Mouse (Mus musculus) myocyte (in vitro differentiated cells): ENCODE results near the gene Ndufs4. TPM values are rescaled to one million over a fixed set of nuclear protein-coding genes. Genes with fewer than 3 reads are reported as not detected.

Experiments used
- H3K27me3 ChIP-seq: one replicate; pipeline ENCODE4 v1.6.1; 2011; ENCODE audit not compliant: control insufficient read depth, insufficient read depth, insufficient read length
- H3K36me3 ChIP-seq: one replicate; pipeline ENCODE4 v1.6.1; 2011; ENCODE audit not compliant: control insufficient read depth, insufficient read depth
- H3K4me2 ChIP-seq: one replicate; pipeline ENCODE4 v1.6.1; 2011; ENCODE audit warnings: low read depth, control low read depth
- H3K4me3 ChIP-seq: one replicate; pipeline ENCODE4 v1.5.1; 2011; ENCODE audit warnings: mild to moderate bottlenecking, control low read depth, moderate library complexity
- H3K79me2 ChIP-seq: one replicate; pipeline ENCODE4 v1.6.1; 2011; ENCODE audit not compliant: control insufficient read depth, insufficient read depth
- H3ac ChIP-seq: one replicate; pipeline ENCODE4 v1.6.1; 2011; ENCODE audit not compliant: control insufficient read depth, insufficient read length
- CEBPB ChIP-seq: IDR thresholded peaks from 2 replicates; pipeline ENCODE4 v1.6.1; 2011; ENCODE audit warnings: mild to moderate bottlenecking, moderate library complexity; ENCODE audit not compliant: poor library complexity, insufficient read depth, severe bottlenecking
- E2F4 ChIP-seq: IDR thresholded peaks from one replicate; pipeline ENCODE4 v1.6.1; 2011; ENCODE audit warnings: mild to moderate bottlenecking, control low read depth, moderate library complexity; ENCODE audit not compliant: insufficient read depth
- MAX ChIP-seq: IDR thresholded peaks from one replicate; pipeline ENCODE4 v1.6.1; 2011; ENCODE audit warnings: low read depth, mild to moderate bottlenecking, control low read depth
- MYOD1 ChIP-seq, 3 experiments: IDR thresholded peaks; one replicate each; pipeline ENCODE4 v1.6.1; 2011; ENCODE audit warnings: control low read depth in 2 of 3, low read depth in 2 of 3, mild to moderate bottlenecking in 2 of 3, moderate library complexity in 1 of 3; ENCODE audit not compliant: insufficient read length in 2 of 3, control insufficient read depth in 1 of 3
- MYOG ChIP-seq, 3 experiments: IDR thresholded peaks; one replicate each; pipeline ENCODE4 v1.6.1; 2011; ENCODE audit warnings: control low read depth in 2 of 3, low read depth in 2 of 3, mild to moderate bottlenecking in 2 of 3; ENCODE audit not compliant: insufficient read length in 2 of 3, control insufficient read depth in 1 of 3, insufficient read depth in 1 of 3
- POLR2A ChIP-seq: IDR thresholded peaks from one replicate; pipeline ENCODE4 v1.6.1; 2011; ENCODE audit warnings: low read depth, mild to moderate bottlenecking, control low read depth, moderate library complexity; ENCODE audit not compliant: insufficient read length
- POLR2AphosphoS2 ChIP-seq: IDR thresholded peaks from one replicate; pipeline ENCODE4 v1.6.1; 2011; ENCODE audit warnings: low read depth, control low read depth; ENCODE audit not compliant: insufficient read length
- REST ChIP-seq: IDR thresholded peaks from one replicate; pipeline ENCODE4 v1.6.1; 2011; ENCODE audit warnings: mild to moderate bottlenecking, control low read depth, moderate library complexity; ENCODE audit not compliant: insufficient read depth, insufficient read length
- SRF ChIP-seq: IDR thresholded peaks from one replicate; pipeline ENCODE4 v1.6.1; 2011; ENCODE audit warnings: low read depth; ENCODE audit not compliant: control insufficient read depth, insufficient read length
- TCF12 ChIP-seq: IDR thresholded peaks from one replicate; pipeline ENCODE4 v1.6.1; 2011; ENCODE audit warnings: mild to moderate bottlenecking, control low read depth; ENCODE audit not compliant: poor library complexity, insufficient read depth, severe bottlenecking
- TCF3 ChIP-seq: IDR thresholded peaks from one replicate; pipeline ENCODE4 v1.6.1; 2011; ENCODE audit warnings: low read depth, control low read depth; ENCODE audit not compliant: insufficient read length
- USF1 ChIP-seq: IDR thresholded peaks from one replicate; pipeline ENCODE4 v1.6.1; 2011; ENCODE audit warnings: low read depth, mild to moderate bottlenecking, control low read depth, moderate library complexity
- polyA plus RNA-seq: library from polyadenylated mRNA; unstranded; fragments of >200 nt; fragmentation: generic; extraction: Trizol; gene quantifications from one replicate; pipeline ENCODE4 v1.2.1, GENCODE M21; 2012; ENCODE audit warnings: missing spikeins

Ndufs4 gene
- polyA plus RNA-seq, 1 experiment, result 168 TPM

GRCm38 (mm10) chr13:114310591-114310990 lies 77.5 kb downstream of the Ndufs4 start:
- Histone ChIP-seq H3K4me2 (no peak overlapping the region), H3K4me3 (no peak overlapping the region), H3K27me3 (no peaks in the 10 kb centered on the region), H3K36me3 (no peaks in the 10 kb centered on the region), H3K79me2 (no peaks in the 10 kb centered on the region), H3ac (no peak overlapping the region)
- TF ChIP-seq POLR2A, result no peak
- TF ChIP-seq MAX, result no peak
- TF ChIP-seq POLR2AphosphoS2, result no peak
- no peak for TF ChIP-seq MYOG (IDR thresholded peaks at IDR 0.05; ENCODE audit: control insufficient read depth in 1 of 3, insufficient read depth in 1 of 3, insufficient read length in 2 of 3, low read depth in 2 of 3)
- TF ChIP-seq E2F4, result no peak
- TF ChIP-seq TCF3, result no peak
- TF ChIP-seq CEBPB, result no peak

DNA sequence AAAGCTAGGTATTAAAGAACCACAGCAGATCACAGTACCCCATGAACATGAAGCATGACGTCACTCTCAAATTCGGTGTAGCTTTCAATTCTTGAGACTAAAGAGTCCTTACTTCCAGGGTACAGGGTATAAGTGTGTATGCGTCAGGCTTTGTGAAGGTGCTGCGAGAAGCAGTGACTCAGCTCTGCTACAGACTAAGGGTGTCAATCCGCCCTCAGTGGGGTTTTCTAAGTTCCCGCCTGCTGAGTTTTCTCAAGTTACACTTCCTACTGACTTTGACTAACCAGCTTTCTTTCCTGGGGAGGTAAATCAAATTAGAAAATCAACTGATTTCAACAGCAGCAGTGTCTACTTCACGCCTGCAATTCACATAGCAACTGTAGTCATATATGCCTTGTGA lies 83.4 kb downstream of the Ndufs4 start:
- Histone ChIP-seq H3K79me2 (no peaks in the 10 kb centered on the region), H3K36me3 (peaks cover 7% of the 10 kb centered on the region), H3K27me3 (no peaks in the 10 kb centered on the region), H3K4me3 (no peak overlapping the region), H3K4me2 (no peak overlapping the region), H3ac (no peak overlapping the region)
- TF ChIP-seq TCF3 (no peak), MYOG (IDR thresholded peaks at IDR 0.05; ENCODE audit: control insufficient read depth in 1 of 3, insufficient read depth in 1 of 3, insufficient read length in 2 of 3, low read depth in 2 of 3) (no peak), POLR2AphosphoS2 (no peak)

GRCm38 (mm10) chr13:114303466-114304175 lies 84.4 kb downstream of the Ndufs4 start:
- no peak overlapping the region for H3K4me2 ChIP-seq
- H3K79me2 ChIP-seq, result no peaks in the 10 kb centered on the region
- H3K36me3 ChIP-seq, result peaks cover 10% of the 10 kb centered on the region
- H3K27me3 ChIP-seq, result no peaks in the 10 kb centered on the region
- H3ac ChIP-seq, result no peak overlapping the region
- no peak overlapping the region for H3K4me3 ChIP-seq
- TF ChIP-seq MYOD1 (IDR thresholded peaks at IDR 0.05; ENCODE audit: control insufficient read depth in 1 of 3, insufficient read length in 2 of 3, low read depth in 2 of 3) (no peak), SRF (no peak), POLR2A (no peak), TCF3 (no peak), CEBPB (no peak), TCF12 (no peak), MYOG (IDR thresholded peaks at IDR 0.05; ENCODE audit: control insufficient read depth in 1 of 3, insufficient read depth in 1 of 3, insufficient read length in 2 of 3, low read depth in 2 of 3) (no peak), POLR2AphosphoS2 (no peak), USF1 (no peak), E2F4 (no peak)

GRCm38 (mm10) chr13:114297761-114298160 lies 90.3 kb downstream of the Ndufs4 start:
- no peaks in the 10 kb centered on the region for H3K27me3 ChIP-seq
- H3K79me2 ChIP-seq, result no peaks in the 10 kb centered on the region
- TF ChIP-seq SRF (no peak), MYOD1 (IDR thresholded peaks at IDR 0.05; ENCODE audit: control insufficient read depth in 1 of 3, insufficient read length in 2 of 3, low read depth in 2 of 3) (no peak), CEBPB (no peak), TCF12 (no peak), POLR2A (no peak), POLR2AphosphoS2 (no peak), REST (no peak), TCF3 (no peak), MAX (no peak), MYOG (IDR thresholded peaks at IDR 0.05; ENCODE audit: control insufficient read depth in 1 of 3, insufficient read depth in 1 of 3, insufficient read length in 2 of 3, low read depth in 2 of 3) (no peak), E2F4 (no peak), USF1 (no peak)
- no peak overlapping the region for H3ac ChIP-seq
- H3K4me2 ChIP-seq, result no peak overlapping the region
- H3K36me3 ChIP-seq, result peaks cover 10% of the 10 kb centered on the region
- H3K4me3 ChIP-seq, result no peak overlapping the region

DNA sequence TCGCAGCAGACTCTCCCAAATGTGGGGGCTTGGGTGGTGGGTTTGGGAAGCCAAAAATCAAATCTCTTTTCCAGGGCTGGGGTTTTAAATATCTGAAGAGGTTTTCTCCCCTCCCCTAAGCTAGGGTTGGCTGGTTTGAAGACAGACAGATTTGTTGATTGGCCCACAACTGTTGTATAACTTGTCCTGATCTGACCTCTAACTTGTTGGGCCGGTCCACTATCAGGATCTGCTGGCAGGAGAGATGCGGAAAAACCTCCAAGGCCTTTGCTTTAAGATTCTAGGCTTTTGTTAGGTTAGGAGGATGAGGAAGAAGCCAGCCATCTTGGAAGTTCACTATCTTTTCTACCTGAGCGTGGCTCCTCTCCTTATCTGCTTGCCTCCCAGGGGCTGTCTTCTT lies 91.5 kb downstream of the Ndufs4 start:
- H3K27me3 ChIP-seq, result no peaks in the 10 kb centered on the region
- H3K79me2 ChIP-seq, result no peaks in the 10 kb centered on the region
- TF ChIP-seq CEBPB, result no peak
- no peak for TF ChIP-seq SRF
- no peak for TF ChIP-seq MYOD1 (IDR thresholded peaks at IDR 0.05; ENCODE audit: control insufficient read depth in 1 of 3, insufficient read length in 2 of 3, low read depth in 2 of 3)
- no peak for TF ChIP-seq TCF12
- TF ChIP-seq REST, result no peak
- TF ChIP-seq TCF3, result no peak
- TF ChIP-seq MYOG (IDR thresholded peaks at IDR 0.05; ENCODE audit: control insufficient read depth in 1 of 3, insufficient read depth in 1 of 3, insufficient read length in 2 of 3, low read depth in 2 of 3), result no peak
- no peak for TF ChIP-seq MAX
- no peak for TF ChIP-seq E2F4
- TF ChIP-seq POLR2AphosphoS2, result no peak
- TF ChIP-seq USF1, result no peak
- TF ChIP-seq POLR2A, result no peak
- H3K4me3 ChIP-seq, result no peak overlapping the region
- H3K36me3 ChIP-seq, result peaks cover 3% of the 10 kb centered on the region
- H3ac ChIP-seq, result no peak overlapping the region
- no peak overlapping the region for H3K4me2 ChIP-seq
